Mouse (Mus musculus) forebrain, embryonic 12.5 days (tissue): ENCODE measurements around the gene Sac3d1. TPM values are rescaled to one million over a fixed set of nuclear protein-coding genes. Genes with fewer than 3 reads are reported as not detected.
A peak's percentile ranks its signal among the peaks of the same experiment; 100 is the strongest.

ENCODE experiments used
- ATAC-seq: fragments of 200-750 bp; cut with Nextera tagmentation; 2 replicates; pipeline ENCODE4 v1.8.0; 2017; ENCODE audit warnings: moderate TSS enrichment; ENCODE audit not compliant: low FRiP score
- H3K27ac ChIP-seq: fragments of 300-500 bp; sonication (generic); 2 replicates; pipeline ENCODE4 v1.5.1; 2016; ENCODE audit warnings: mild to moderate bottlenecking
- H3K27me3 ChIP-seq: fragments of 300-500 bp; sonication (generic); 2 replicates; pipeline ENCODE4 v1.6.1; 2016; ENCODE audit warnings: mild to moderate bottlenecking
- H3K36me3 ChIP-seq: fragments of 300-500 bp; sonication (generic); replicated peaks from 2 replicates; pipeline ENCODE4 v1.6.1; 2016; ENCODE audit warnings: mild to moderate bottlenecking
- H3K4me1 ChIP-seq: fragments of 300-500 bp; sonication (generic); 2 replicates; pipeline ENCODE4 v1.6.1; 2016
- H3K4me2 ChIP-seq: fragments of 300-500 bp; sonication (generic); 2 replicates; pipeline ENCODE4 v1.6.1; 2016; ENCODE audit warnings: mild to moderate bottlenecking, moderate library complexity
- H3K4me3 ChIP-seq: fragments of 300-500 bp; sonication (generic); replicated peaks from 2 replicates; pipeline ENCODE4 v1.5.1; 2016; ENCODE audit warnings: mild to moderate bottlenecking
- H3K9ac ChIP-seq: fragments of 300-500 bp; sonication (generic); 2 replicates; pipeline ENCODE4 v1.6.1; 2016; ENCODE audit warnings: mild to moderate bottlenecking
- H3K9me3 ChIP-seq: fragments of 300-500 bp; sonication (generic); 2 replicates; pipeline ENCODE4 v1.6.1; 2016
- WGBS: fragments of 180-500 bp; shearing (Covaris S2); methylation state at CpG from one replicate; pipeline ENCODE4 v1.1.7; 2016; 5-methylcytosine and 5-hydroxymethylcytosine counted together
- polyA plus RNA-seq: library from polyadenylated mRNA; unstranded; fragments of >200 nt; fragmentation: Nextera tagmentation; extraction: Ambion mirVana; gene quantifications from 2 replicates; pipeline ENCODE4 v1.2.1, GENCODE M21; 2016

Gene Sac3d1
- polyA plus RNA-seq, result 55.2 and 56.6 TPM in 2 replicates

DNA sequence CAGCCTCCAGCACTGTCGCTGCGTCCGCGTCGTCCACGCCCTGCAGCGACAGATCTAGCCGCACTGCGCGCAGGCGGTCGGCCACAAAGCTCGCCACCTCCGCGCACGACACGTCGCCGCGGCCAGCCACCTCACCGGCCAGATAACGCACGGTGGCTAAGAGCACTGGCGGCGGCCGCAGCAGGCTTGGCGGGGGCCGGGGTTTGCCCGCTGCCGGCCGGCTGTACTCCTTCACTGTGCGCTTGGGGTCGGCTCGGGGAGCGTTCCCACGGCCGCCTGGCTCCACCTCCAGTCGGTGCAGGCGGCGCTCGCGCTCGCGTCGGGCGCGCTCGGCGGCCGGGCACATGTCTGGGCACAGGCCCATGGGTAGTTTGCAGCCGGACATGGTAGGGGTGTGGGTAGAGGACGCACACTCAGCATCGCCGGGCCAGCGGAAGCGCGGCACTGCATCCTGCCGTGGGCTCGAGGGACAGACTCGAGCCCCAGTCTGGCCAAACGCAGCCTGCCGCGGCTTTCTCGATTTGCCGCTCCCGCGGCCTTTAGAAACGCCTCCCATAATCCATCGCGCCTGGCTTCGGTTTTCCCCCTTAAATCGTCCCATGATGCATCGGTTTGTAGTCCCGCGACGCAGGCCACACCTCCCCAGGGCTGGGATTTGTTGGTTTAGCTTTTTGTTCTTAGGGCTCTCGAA is at the start of gene Sac3d1:
Sac3d1 (minus strand) TSS at position 665 of the 691 bp plus-strand sequence.
- H3K27ac ChIP-seq, result peak within 1 kb of the TSS; percentile 98
- no peaks in the 10 kb centered on the region for H3K27me3 ChIP-seq
- no peaks in the 10 kb centered on the region for H3K9me3 ChIP-seq
- H3K4me1 ChIP-seq, result peaks cover 21% of the 10 kb centered on the region
- peak; percentile 89 for ATAC-seq
- peak within 1 kb of the TSS; percentile 92 for H3K9ac ChIP-seq
- peak within 1 kb of the TSS; percentile 85 for H3K4me3 ChIP-seq
- WGBS, result under 1% methylated on average over 77 of the region's 77 CpGs
- peaks cover 28% of the 10 kb centered on the region for H3K36me3 ChIP-seq
- H3K4me2 ChIP-seq, result peak within 1 kb of the TSS; percentile 94

DNA sequence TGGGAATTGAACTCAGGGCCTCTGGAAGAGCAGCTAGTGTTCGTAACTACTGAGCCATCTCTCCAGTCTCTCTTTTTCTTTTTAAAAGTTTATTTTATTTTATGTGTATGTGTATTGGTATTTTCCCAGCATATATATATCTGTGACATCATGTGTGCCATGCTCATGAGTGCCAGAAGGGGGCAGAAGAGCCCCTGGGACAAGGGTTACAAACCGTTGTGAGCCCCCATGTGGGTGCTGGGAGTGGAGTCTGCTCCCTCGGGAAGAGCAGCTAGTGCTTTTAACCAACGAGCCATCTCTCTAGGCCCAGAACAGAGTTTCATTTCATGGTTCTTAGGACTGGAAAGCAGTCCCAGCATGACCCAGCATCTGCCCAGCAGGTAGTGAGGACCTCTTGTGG is 48.3 kb upstream of the Sac3d1 start:
- H3K4me1 ChIP-seq, result no peaks in the 10 kb centered on the region
- no peak overlapping the region for H3K4me2 ChIP-seq
- no peaks in the 10 kb centered on the region for H3K36me3 ChIP-seq
- H3K9me3 ChIP-seq, result no peaks in the 10 kb centered on the region
- no peak overlapping the region for H3K4me3 ChIP-seq
- WGBS, result 79% methylated on average over 4 of the region's 4 CpGs
- H3K27ac ChIP-seq, result no peak overlapping the region
- 0 out of 2 replicates have a peak, but pooled peaks cover 10% of the 10 kb centered on the region for H3K27me3 ChIP-seq
- H3K9ac ChIP-seq, result no peak overlapping the region
- no peak for ATAC-seq

DNA sequence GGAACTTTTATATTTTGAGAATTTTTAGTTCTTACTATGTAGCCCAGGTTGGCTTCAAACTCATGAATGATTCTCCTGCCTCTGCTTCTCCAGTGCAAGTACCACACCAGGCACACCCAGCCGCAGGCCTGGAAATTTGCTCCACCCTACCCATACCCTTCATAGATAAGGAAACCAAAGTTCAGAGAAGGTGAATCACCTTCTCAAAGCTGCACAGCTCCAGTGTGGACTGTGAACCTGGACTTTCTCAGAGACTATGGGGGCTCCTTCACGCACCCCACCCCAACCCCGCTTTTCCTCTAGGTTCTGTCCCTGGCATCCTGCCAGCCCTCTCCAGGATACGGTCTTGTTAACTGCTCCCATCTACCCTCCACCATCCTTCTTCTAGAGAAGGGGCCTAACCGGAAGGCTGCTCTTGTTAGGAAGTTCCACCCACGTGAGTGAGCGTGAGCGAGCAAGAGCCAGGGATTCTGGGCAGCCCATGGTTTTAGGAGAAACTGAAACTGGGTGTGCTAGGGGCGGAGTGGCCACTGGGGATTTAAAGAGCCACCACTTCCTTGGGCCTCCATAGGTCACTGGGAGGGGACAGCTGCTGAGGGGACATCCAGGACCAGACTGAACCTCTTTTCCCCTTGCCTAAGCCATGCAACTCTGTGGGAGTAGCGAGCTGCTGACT is 45.6 kb upstream of the Sac3d1 start:
- Histone ChIP-seq H3K27me3 (0 out of 2 replicates have a peak, but pooled peaks cover 7% of the 10 kb centered on the region), H3K9ac (no peak overlapping the region), H3K4me1 (no peaks in the 10 kb centered on the region), H3K4me2 (no peak overlapping the region), H3K27ac (no peak overlapping the region), H3K36me3 (no peaks in the 10 kb centered on the region), H3K4me3 (no peak overlapping the region), H3K9me3 (no peaks in the 10 kb centered on the region)
- 79% methylated on average over 10 of the region's 10 CpGs for WGBS
- no peak for ATAC-seq

- no peaks in the 10 kb centered on the region for H3K36me3 ChIP-seq
- WGBS, result 78% methylated on average over 6 of the region's 6 CpGs
- ATAC-seq, result no peak
These were observed 38.8 kb upstream of the Sac3d1 start for GRCm38 (mm10) chr19:6157220-6157619.

GRCm38 (mm10) chr19:6156372-6156771 is 37.9 kb upstream of the Sac3d1 start:
- Histone ChIP-seq H3K4me1 (no peaks in the 10 kb centered on the region), H3K27ac (no peak overlapping the region), H3K36me3 (no peaks in the 10 kb centered on the region), H3K4me3 (no peak overlapping the region), H3K9me3 (no peaks in the 10 kb centered on the region), H3K27me3 (no peaks in the 10 kb centered on the region), H3K9ac (no peak overlapping the region), H3K4me2 (no peak overlapping the region)
- no peak for ATAC-seq
- 68% methylated on average over 8 of the region's 8 CpGs for WGBS

More at GRCm38 (mm10) chr19:6157220-6157619, 38.8 kb upstream of the Sac3d1 start:
- no peak overlapping the region for H3K9ac ChIP-seq
- H3K27ac ChIP-seq, result no peak overlapping the region
- no peak overlapping the region for H3K4me3 ChIP-seq
- no peaks in the 10 kb centered on the region for H3K9me3 ChIP-seq
- no peak overlapping the region for H3K4me2 ChIP-seq
- H3K27me3 ChIP-seq, result no peaks in the 10 kb centered on the region
- no peaks in the 10 kb centered on the region for H3K4me1 ChIP-seq

DNA sequence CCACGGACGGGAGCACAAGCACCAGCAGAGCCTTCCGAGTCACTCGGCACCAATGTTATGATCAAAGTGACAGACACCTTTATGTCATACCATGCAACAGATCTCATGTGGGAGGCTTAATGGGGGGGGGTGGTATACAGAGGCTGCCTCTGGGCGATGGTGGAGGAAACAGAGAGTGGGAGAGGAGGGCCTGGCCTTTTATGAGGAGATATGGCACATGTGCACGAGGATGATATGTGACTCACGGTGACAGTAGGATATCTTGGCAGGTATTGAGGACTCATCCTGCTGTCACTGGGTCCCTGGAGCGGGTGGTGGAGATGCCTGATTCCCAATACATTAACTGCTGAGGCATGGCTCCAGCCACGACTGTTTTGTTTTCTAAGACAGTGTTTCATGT is 36.7 kb upstream of the Sac3d1 start:
- no peak overlapping the region for H3K4me3 ChIP-seq
- H3K9ac ChIP-seq, result no peak overlapping the region

DNA sequence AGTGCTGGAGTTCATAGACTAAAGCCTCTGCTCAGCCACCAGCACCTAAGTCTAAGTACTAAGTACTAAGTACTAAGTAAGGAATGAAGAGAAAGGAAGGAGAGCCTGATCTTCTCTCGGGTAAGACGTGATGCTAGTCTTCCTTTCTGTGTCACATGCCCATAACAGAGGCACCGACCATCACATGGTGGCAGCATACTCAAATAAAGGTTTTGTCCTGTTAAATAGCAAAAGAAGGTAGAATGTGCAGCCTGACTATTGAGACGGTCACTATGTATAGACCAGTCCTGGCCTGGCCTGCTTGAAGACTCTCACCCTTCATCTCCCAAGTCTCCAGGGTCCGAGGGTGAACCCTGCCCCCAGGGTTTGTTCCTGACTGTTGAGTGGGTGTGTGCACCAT is 26.4 kb upstream of the Sac3d1 start:
- Histone ChIP-seq H3K4me3 (no peak overlapping the region), H3K27me3 (no peaks in the 10 kb centered on the region), H3K9me3 (0 out of 2 replicates have a peak, but pooled peaks cover 3% of the 10 kb centered on the region), H3K4me2 (no peak overlapping the region), H3K4me1 (peaks cover 11% of the 10 kb centered on the region), H3K27ac (no peak overlapping the region), H3K36me3 (no peaks in the 10 kb centered on the region), H3K9ac (no peak overlapping the region)
- WGBS, result 75% methylated on average over 5 of the region's 5 CpGs
- no peak for ATAC-seq

More for the DNA sequence above, 36.7 kb upstream of the Sac3d1 start:
- no peak for ATAC-seq
- H3K27ac ChIP-seq, result no peak overlapping the region
- no peaks in the 10 kb centered on the region for H3K27me3 ChIP-seq
- no peaks in the 10 kb centered on the region for H3K36me3 ChIP-seq
- no peaks in the 10 kb centered on the region for H3K4me1 ChIP-seq
- 84% methylated on average over 9 of the region's 9 CpGs for WGBS
- H3K4me2 ChIP-seq, result no peak overlapping the region
- no peaks in the 10 kb centered on the region for H3K9me3 ChIP-seq

- peak within 1 kb of the TSS; percentile 92 for H3K4me2 ChIP-seq
- H3K4me1 ChIP-seq, result peaks cover 15% of the 10 kb centered on the region
- H3K36me3 ChIP-seq, result peaks cover 14% of the 10 kb centered on the region
- peak; percentile 81 for ATAC-seq
- peak within 1 kb of the TSS; percentile 80 for H3K9ac ChIP-seq
- 0 out of 2 replicates have a peak, but pooled peaks cover 3% of the 10 kb centered on the region for H3K9me3 ChIP-seq
- no peaks in the 10 kb centered on the region for H3K27me3 ChIP-seq
- H3K27ac ChIP-seq, result peak within 1 kb of the TSS; percentile 99
- peak within 1 kb of the TSS; percentile 73 for H3K4me3 ChIP-seq
- WGBS, result under 1% methylated on average over 15 of the region's 15 CpGs
These were observed 22.9 kb upstream of the Sac3d1 start, which contains the start of gene Arl2 for GRCm38 (mm10) chr19:6141394-6141749. Gene Arl2 (minus strand): TSS chr19:6141548.

- H3K4me1 ChIP-seq, result peaks cover 15% of the 10 kb centered on the region
- ATAC-seq, result peak; percentile 93
- peaks cover 19% of the 10 kb centered on the region for H3K36me3 ChIP-seq
- peak within 1 kb of the TSS; percentile 92 for H3K4me2 ChIP-seq
- H3K9me3 ChIP-seq, result 0 out of 2 replicates have a peak, but pooled peaks cover 3% of the 10 kb centered on the region
- peak within 1 kb of the TSS; percentile 99 for H3K27ac ChIP-seq
- H3K4me3 ChIP-seq, result peak within 1 kb of the TSS; percentile 73
- no peaks in the 10 kb centered on the region for H3K27me3 ChIP-seq
- under 1% methylated on average over 40 of the region's 68 CpGs for WGBS
- peak within 1 kb of the TSS; percentile 80 for H3K9ac ChIP-seq
These were observed 22.4 kb upstream of the Sac3d1 start, which contains the start of gene Batf2 for GRCm38 (mm10) chr19:6140678-6141393. Gene Batf2 (plus strand): TSS chr19:6140983.

GRCm38 (mm10) chr19:6140374-6140677 is 21.9 kb upstream of the Sac3d1 start:
- Histone ChIP-seq H3K27ac (peak overlapping the region; percentile 99), H3K9ac (peak overlapping the region; percentile 80), H3K9me3 (0 out of 2 replicates have a peak, but pooled peaks cover 3% of the 10 kb centered on the region), H3K4me1 (peaks cover 15% of the 10 kb centered on the region), H3K4me3 (peak overlapping the region; percentile 73), H3K27me3 (no peaks in the 10 kb centered on the region), H3K4me2 (peak overlapping the region; percentile 92), H3K36me3 (peaks cover 24% of the 10 kb centered on the region)
- 7% methylated on average over 16 of the region's 16 CpGs for WGBS
- no peak for ATAC-seq

DNA sequence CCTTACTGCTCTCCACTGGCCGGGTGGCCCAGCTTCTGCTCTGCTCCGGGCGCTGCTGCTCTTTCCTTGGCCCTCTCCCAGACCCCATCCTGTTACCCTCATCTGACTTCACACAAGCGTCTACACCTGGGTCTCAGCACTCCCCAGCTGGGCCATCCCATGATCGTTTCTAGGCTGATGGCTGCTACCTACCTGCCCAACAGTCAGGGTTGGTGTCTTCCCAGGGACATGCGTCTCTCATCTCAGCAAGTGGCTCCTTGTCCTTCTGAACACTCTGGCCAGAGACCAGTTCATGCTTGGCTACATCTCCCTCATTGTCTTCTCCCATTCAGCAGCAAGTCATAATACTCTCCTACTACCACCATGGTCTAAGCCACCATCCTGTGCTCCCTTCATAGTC is 21.3 kb upstream of the Sac3d1 start:
- WGBS, result 94% methylated on average over 6 of the region's 6 CpGs
- Histone ChIP-seq H3K27me3 (no peaks in the 10 kb centered on the region), H3K9ac (peak overlapping the region; percentile 80), H3K36me3 (peaks cover 30% of the 10 kb centered on the region), H3K27ac (0 out of 2 replicates have a peak overlapping the region, but pooled peaks have one; percentile 9), H3K4me2 (peak overlapping the region; percentile 92), H3K9me3 (0 out of 2 replicates have a peak, but pooled peaks cover 3% of the 10 kb centered on the region), H3K4me1 (peaks cover 15% of the 10 kb centered on the region), H3K4me3 (peak overlapping the region; percentile 73)
- no peak for ATAC-seq

DNA sequence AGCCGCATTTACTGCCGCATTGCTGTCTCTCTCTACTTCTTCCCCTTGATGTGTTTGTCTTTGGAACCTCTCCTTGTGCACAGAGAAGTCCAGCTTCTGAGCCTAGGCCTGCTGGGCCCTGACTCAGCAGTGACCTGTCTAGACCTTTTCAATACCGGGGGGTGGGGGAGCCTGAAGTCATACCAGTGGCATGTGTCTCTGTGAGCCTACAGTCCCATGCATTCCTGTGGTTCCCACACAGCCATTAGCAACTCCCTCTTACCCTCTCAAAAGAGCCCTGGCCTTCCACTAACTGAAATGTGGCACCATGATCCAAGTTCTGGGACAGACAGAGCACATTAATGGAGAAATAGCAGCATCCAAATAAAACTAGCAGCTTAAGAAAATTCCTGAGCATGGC is 17.9 kb upstream of the Sac3d1 start:
- H3K4me3 ChIP-seq, result no peak overlapping the region
- WGBS, result 90% methylated on average over 3 of the region's 3 CpGs
- H3K27ac ChIP-seq, result no peak overlapping the region
- peaks cover 38% of the 10 kb centered on the region for H3K36me3 ChIP-seq
- H3K4me2 ChIP-seq, result no peak overlapping the region
- no peak for ATAC-seq
- H3K9ac ChIP-seq, result no peak overlapping the region
- H3K4me1 ChIP-seq, result peaks cover 11% of the 10 kb centered on the region
- H3K27me3 ChIP-seq, result no peaks in the 10 kb centered on the region
- H3K9me3 ChIP-seq, result no peaks in the 10 kb centered on the region
